1 mouse cellular context compared by ENCODE assay signal in the genomic region with DNA sequence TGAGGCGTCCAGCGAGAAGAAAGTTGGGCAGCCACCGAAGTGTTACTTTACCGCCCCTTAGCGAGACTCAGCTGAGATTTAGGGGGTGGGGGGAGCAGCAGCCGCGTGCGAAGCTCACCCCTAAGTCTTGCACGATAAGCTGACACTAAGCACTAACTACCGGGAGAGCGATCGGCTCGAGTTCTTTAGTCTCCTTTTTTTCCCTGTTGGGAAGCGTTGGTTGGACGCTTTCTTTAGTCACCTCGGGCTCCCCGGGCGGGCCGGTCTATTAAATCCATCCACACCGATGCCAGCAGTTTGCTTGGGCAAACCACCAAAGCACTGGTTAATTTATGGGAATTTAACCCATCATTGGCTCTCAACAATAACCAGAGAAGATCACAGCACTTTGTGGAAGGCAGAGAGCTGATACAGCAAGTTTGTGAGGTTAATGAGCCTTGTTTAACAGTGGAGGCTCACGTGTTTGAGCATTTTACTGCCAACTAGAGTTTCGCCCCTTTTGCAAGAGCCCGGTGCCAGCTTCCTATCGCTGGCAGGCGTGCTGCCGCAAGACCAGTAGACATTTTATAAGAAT.
TF ChIP-seq lines count a peak whose summit lies in the region.

No protein-coding gene starts in this region.

TF ChIP-seq in MEL, 35 proteins besides CTCF, POLR2A, EP300 and RAD21 (continued from another document):
- TF ChIP-seq TAL1 (IDR thresholded peaks at IDR 0.05; ENCODE audit: low read length) (no peak), BHLHE40 (IDR thresholded peaks at IDR 0.05; ENCODE audit: borderline replicate concordance, low read depth, low read length) (peak; percentile 46; the same call in 1 of the 2 replicates), KAT2A (conservative IDR thresholded peaks at IDR 0.05; ENCODE audit: low read depth, low read length) (no peak), GABPA (IDR thresholded peaks at IDR 0.05; ENCODE audit: low read depth, low read length) (no peak), POLR2AphosphoS5 (IDR thresholded peaks at IDR 0.05; ENCODE audit: borderline replicate concordance, low read depth, low read length) (no peak), ZNF384 (IDR thresholded peaks at IDR 0.05; ENCODE audit: low read depth, low read length) (no peak), MAX (IDR thresholded peaks at IDR 0.05; ENCODE audit: low read length) (no peak; the same call in none of the 2 replicates), ZKSCAN1 (IDR thresholded peaks at IDR 0.05; ENCODE audit: low read depth, low read length) (no peak), TCF12 (IDR thresholded peaks at IDR 0.05; ENCODE audit: low read depth, low read length) (no peak), MYB (IDR thresholded peaks at IDR 0.05; ENCODE audit: low read depth, low read length) (no peak), RCOR1 (IDR thresholded peaks at IDR 0.05; ENCODE audit: low read depth, low read length) (0 out of 2 replicates have a peak, but pooled peaks have one; percentile 44), TBP (IDR thresholded peaks at IDR 0.05; ENCODE audit: low read depth, low read length) (no peak)
TF ChIP-seq in MEL: peak in this region for 5.
